Mouse (Mus musculus): Measurements from ENCODE around the gene Khdrbs1. TPM values are rescaled to one million over a fixed set of nuclear protein-coding genes. Genes with fewer than 3 reads are reported as not detected.

Khdrbs1 gene
- 160 and 168 TPM in 2 replicates for polyA plus RNA-seq (2016; fragmentation: Nextera tagmentation; extraction: Ambion mirVana)

- no peaks in the 10 kb centered on the region for H3K27me3 ChIP-seq (ENCODE audit: insufficient read depth, poor library complexity, severe bottlenecking)
- peak within 1 kb of the TSS; percentile 100 for H3K27ac ChIP-seq
- peaks cover 23% of the 10 kb centered on the region for H3K36me3 ChIP-seq
- WGBS: 1% methylated on average over 76 of the region's 76 CpGs
- H3K9me3 ChIP-seq: no peaks in the 10 kb centered on the region
- peak within 1 kb of the TSS; percentile 97 for H3K4me3 ChIP-seq
- H3K4me1 ChIP-seq (replicated peaks): peaks cover 31% of the 10 kb centered on the region
- peak; percentile 99 for DNase-seq (ENCODE audit: low spot score)
These were observed at the start of gene Khdrbs1 for GRCm38 (mm10) chr4:129742232-129743009. Khdrbs1 (minus strand) TSS chr4:129742303.

- no peaks in the 10 kb centered on the region for H3K27me3 ChIP-seq (ENCODE audit: insufficient read depth, poor library complexity, severe bottlenecking)
- H3K36me3 ChIP-seq: no peaks in the 10 kb centered on the region
- peaks cover 35% of the 10 kb centered on the region for H3K4me1 ChIP-seq (replicated peaks)
- H3K27ac ChIP-seq: no peak overlapping the region
- WGBS: 16% methylated on average over 1 of the region's 1 CpGs
- H3K4me3 ChIP-seq: no peak overlapping the region
- DNase-seq (ENCODE audit: low spot score): no peak
- 0 out of 2 replicates have a peak, but pooled peaks cover 4% of the 10 kb centered on the region for H3K9me3 ChIP-seq
These were observed 49.3 kb upstream of the Khdrbs1 start for GRCm38 (mm10) chr4:129791399-129791798.

GRCm38 (mm10) chr4:129790475-129790874 lies 48.4 kb upstream of the Khdrbs1 start:
- no peaks in the 10 kb centered on the region for H3K36me3 ChIP-seq
- H3K27ac ChIP-seq: no peak overlapping the region
- H3K9me3 ChIP-seq: 0 out of 2 replicates have a peak, but pooled peaks cover 4% of the 10 kb centered on the region
- H3K4me3 ChIP-seq: no peak overlapping the region
- no peaks in the 10 kb centered on the region for H3K27me3 ChIP-seq (ENCODE audit: insufficient read depth, poor library complexity, severe bottlenecking)
- no peak for DNase-seq (ENCODE audit: low spot score)
- 86% methylated on average over 3 of the region's 3 CpGs for WGBS
- peaks cover 26% of the 10 kb centered on the region for H3K4me1 ChIP-seq (replicated peaks)

GRCm38 (mm10) chr4:129789635-129790034 lies 47.5 kb upstream of the Khdrbs1 start:
- H3K4me3 ChIP-seq: no peak overlapping the region
- 91% methylated on average over 2 of the region's 2 CpGs for WGBS
- H3K27me3 ChIP-seq (ENCODE audit: insufficient read depth, poor library complexity, severe bottlenecking): no peaks in the 10 kb centered on the region
- H3K4me1 ChIP-seq (replicated peaks): peaks cover 17% of the 10 kb centered on the region
- no peak for DNase-seq (ENCODE audit: low spot score)
- no peaks in the 10 kb centered on the region for H3K36me3 ChIP-seq
- H3K27ac ChIP-seq: no peak overlapping the region
- H3K9me3 ChIP-seq: 0 out of 2 replicates have a peak, but pooled peaks cover 4% of the 10 kb centered on the region

GRCm38 (mm10) chr4:129788693-129789092 lies 46.6 kb upstream of the Khdrbs1 start:
- no peak overlapping the region for H3K27ac ChIP-seq
- H3K36me3 ChIP-seq: no peaks in the 10 kb centered on the region
- no peak overlapping the region for H3K4me3 ChIP-seq
- WGBS: 78% methylated on average over 8 of the region's 8 CpGs
- no peaks in the 10 kb centered on the region for H3K27me3 ChIP-seq (ENCODE audit: insufficient read depth, poor library complexity, severe bottlenecking)
- no peak for DNase-seq (ENCODE audit: low spot score)
- H3K4me1 ChIP-seq (replicated peaks): peaks cover 14% of the 10 kb centered on the region
- H3K9me3 ChIP-seq: 0 out of 2 replicates have a peak, but pooled peaks cover 4% of the 10 kb centered on the region

- whole genome bisulfite sequencing: 5% methylated on average over 4 of the region's 4 CpGs
- H3K27me3 ChIP-seq (ENCODE audit: insufficient read depth, poor library complexity, severe bottlenecking): no peaks in the 10 kb centered on the region
- DNase-seq (ENCODE audit: low spot score): peak; percentile 70
- no peaks in the 10 kb centered on the region for H3K36me3 ChIP-seq
- H3K27ac ChIP-seq: no peak overlapping the region
- 0 out of 2 replicates have a peak, but pooled peaks cover 4% of the 10 kb centered on the region for H3K9me3 ChIP-seq
- peaks cover 20% of the 10 kb centered on the region for H3K4me1 ChIP-seq (replicated peaks)
- H3K4me3 ChIP-seq: no peak overlapping the region
These were observed 43.1 kb upstream of the Khdrbs1 start for GRCm38 (mm10) chr4:129785178-129785577.

- 82% methylated on average over 5 of the region's 5 CpGs for WGBS
- Histone ChIP-seq H3K27ac (no peak overlapping the region; the same call in 1 of the 2 replicates), H3K4me1 (replicated peaks) (peaks cover 20% of the 10 kb centered on the region), H3K4me3 (no peak overlapping the region), H3K36me3 (no peaks in the 10 kb centered on the region), H3K9me3 (no peaks in the 10 kb centered on the region), H3K27me3 (ENCODE audit: insufficient read depth, poor library complexity, severe bottlenecking) (no peaks in the 10 kb centered on the region)
- no peak for DNase-seq (ENCODE audit: low spot score)
These were observed 41.4 kb upstream of the Khdrbs1 start for GRCm38 (mm10) chr4:129783506-129783905.

- Histone ChIP-seq H3K27ac (peak overlapping the region; percentile 3; the same call in 1 of the 2 replicates), H3K9me3 (no peaks in the 10 kb centered on the region), H3K27me3 (ENCODE audit: insufficient read depth, poor library complexity, severe bottlenecking) (no peaks in the 10 kb centered on the region), H3K4me3 (no peak overlapping the region), H3K36me3 (no peaks in the 10 kb centered on the region), H3K4me1 (replicated peaks) (peaks cover 20% of the 10 kb centered on the region)
- peak; percentile 36 for DNase-seq (ENCODE audit: low spot score)
- 33% methylated on average over 3 of the region's 3 CpGs for WGBS
These were observed 40.8 kb upstream of the Khdrbs1 start for GRCm38 (mm10) chr4:129782857-129783331.

GRCm38 (mm10) chr4:129781881-129782675 lies 40.0 kb upstream of the Khdrbs1 start:
- Histone ChIP-seq H3K27me3 (ENCODE audit: insufficient read depth, poor library complexity, severe bottlenecking) (no peaks in the 10 kb centered on the region), H3K4me3 (no peak overlapping the region), H3K9me3 (no peaks in the 10 kb centered on the region), H3K27ac (peak overlapping the region; percentile 3), H3K36me3 (no peaks in the 10 kb centered on the region), H3K4me1 (replicated peaks) (peaks cover 20% of the 10 kb centered on the region)
- 17% methylated on average over 4 of the region's 4 CpGs for WGBS
- no peak for DNase-seq (ENCODE audit: low spot score)

GRCm38 (mm10) chr4:129771672-129772521 lies 29.8 kb upstream of the Khdrbs1 start:
- Histone ChIP-seq H3K27me3 (ENCODE audit: insufficient read depth, poor library complexity, severe bottlenecking) (peaks cover 28% of the 10 kb centered on the region), H3K4me1 (replicated peaks) (peaks cover 29% of the 10 kb centered on the region), H3K4me3 (peak overlapping the region; percentile 32), H3K27ac (peak overlapping the region; percentile 54), H3K9me3 (no peaks in the 10 kb centered on the region), H3K36me3 (no peaks in the 10 kb centered on the region)
- DNase-seq (ENCODE audit: low spot score): peak; percentile 52
- 1% methylated on average over 21 of the region's 21 CpGs for WGBS

GRCm38 (mm10) chr4:129771314-129771671 lies 29.2 kb upstream of the Khdrbs1 start:
- peaks cover 29% of the 10 kb centered on the region for H3K4me1 ChIP-seq (replicated peaks)
- H3K27me3 ChIP-seq (ENCODE audit: insufficient read depth, poor library complexity, severe bottlenecking): peaks cover 28% of the 10 kb centered on the region
- 21% methylated on average over 7 of the region's 7 CpGs for WGBS
- DNase-seq (ENCODE audit: low spot score): no peak
- peak overlapping the region; percentile 32; the same call in 1 of the 2 replicates for H3K4me3 ChIP-seq
- no peaks in the 10 kb centered on the region for H3K9me3 ChIP-seq
- peak overlapping the region; percentile 54; the same call in 1 of the 2 replicates for H3K27ac ChIP-seq
- no peaks in the 10 kb centered on the region for H3K36me3 ChIP-seq

GRCm38 (mm10) chr4:129770600-129770999 lies 28.5 kb upstream of the Khdrbs1 start:
- WGBS: 61% methylated on average over 6 of the region's 6 CpGs

More at GRCm38 (mm10) chr4:129770600-129770999, 28.5 kb upstream of the Khdrbs1 start:
- H3K4me3 ChIP-seq: no peak overlapping the region
- peaks cover 28% of the 10 kb centered on the region for H3K27me3 ChIP-seq (ENCODE audit: insufficient read depth, poor library complexity, severe bottlenecking)
- DNase-seq (ENCODE audit: low spot score): no peak
- peaks cover 29% of the 10 kb centered on the region for H3K4me1 ChIP-seq (replicated peaks)
- H3K9me3 ChIP-seq: no peaks in the 10 kb centered on the region
- no peak overlapping the region for H3K27ac ChIP-seq
- H3K36me3 ChIP-seq: no peaks in the 10 kb centered on the region
